Mouse (Mus musculus): Measurements from ENCODE around the gene Fam50b.

GRCm38 (mm10) chr13:34789176-34789818 lies 54.6 kb downstream of the Fam50b start:
- TF ChIP-seq GATA1 (IDR thresholded peaks at IDR 0.05; ENCODE audit: borderline replicate concordance, low read length) (no peak), FLI1 (IDR thresholded peaks at IDR 0.05; ENCODE audit: low read length) (no peak)

All from megakaryocyte, embryonic 14.5 days (primary cell).